ENCODE assay signal across 26 mouse cellular contexts in the genomic region with DNA sequence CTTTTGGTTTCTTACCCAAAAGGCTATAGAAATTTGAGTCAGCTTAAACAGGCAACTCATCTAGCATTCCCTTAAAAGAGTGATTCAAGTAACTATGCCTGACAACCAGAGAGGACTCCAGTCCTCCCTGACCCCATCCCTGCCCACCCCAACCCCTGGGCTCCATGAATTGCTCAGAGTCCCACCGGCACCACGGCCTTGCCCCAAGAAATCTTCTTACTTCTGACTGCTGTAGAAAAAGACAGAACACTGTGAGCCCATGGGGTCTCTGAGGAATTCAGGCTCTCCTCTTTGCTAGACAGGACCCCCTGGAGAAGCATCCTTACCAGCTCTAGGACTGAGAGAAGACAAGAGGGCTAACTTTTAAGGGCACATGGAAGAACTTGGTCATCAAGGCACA.
"Had no signal": no experiment of that assay in that cellular context is flagged by ENCODE, and none has a peak within 500 bp of the region (broad histone marks: within the 10 kb centered on the region; RNA-seq: fewer than 3 reads in every experiment).

No protein-coding gene starts in this region.

- H3K27ac ChIP-seq: embryonic facial prominence, embryonic 10.5 days; embryonic facial prominence, embryonic 12.5 days; embryonic facial prominence, embryonic 13.5 days; embryonic facial prominence, embryonic 15.5 days; forebrain, embryonic 10.5 days; forebrain, embryonic 12.5 days; forebrain, embryonic 13.5 days; forebrain, embryonic 15.5 days; gastrocnemius, adult 2 months; heart, adult 2 months had no signal

- H3K27me3 ChIP-seq: embryonic facial prominence, embryonic 12.5 days; embryonic facial prominence, embryonic 15.5 days; forebrain, embryonic 12.5 days; forebrain, embryonic 13.5 days; forebrain, embryonic 15.5 days had no signal

- H3K36me3 ChIP-seq: embryonic facial prominence, embryonic 10.5 days; embryonic facial prominence, embryonic 12.5 days; embryonic facial prominence, embryonic 13.5 days; embryonic facial prominence, embryonic 15.5 days; forebrain, embryonic 10.5 days; forebrain, embryonic 12.5 days; forebrain, embryonic 15.5 days had no signal

- DNase-seq: cerebellum, adult 2 months; cerebellum, adult 8-10 months; cerebellum, adult 9-10 months; cerebellum, adult 9-11 months; cerebellum, postnatal 10 days; cerebellum, postnatal 14 days; cerebellum, postnatal 25 days; cerebellum, postnatal 36 days; embryo, embryonic 11 days; forebrain, postnatal 0 days; gastrocnemius, adult 2 months; gastrocnemius, postnatal 10 days; gastrocnemius, postnatal 14 days; gastrocnemius, postnatal 25 days; gastrocnemius, postnatal 36 days; heart, adult 18-20 months; heart, adult 2 months had no signal

- H3K4me3 ChIP-seq: embryonic facial prominence, embryonic 10.5 days; embryonic facial prominence, embryonic 12.5 days; embryonic facial prominence, embryonic 13.5 days; embryonic facial prominence, embryonic 15.5 days; erythroblast, embryonic 14.5 days; forebrain, embryonic 10.5 days; forebrain, embryonic 12.5 days; forebrain, embryonic 13.5 days; forebrain, embryonic 15.5 days; gastrocnemius, adult 2 months; heart, adult 2 months had no signal

- H3K4me1 ChIP-seq: forebrain, embryonic 10.5 days; forebrain, embryonic 12.5 days; forebrain, embryonic 13.5 days; forebrain, embryonic 15.5 days had no signal

- H3K9me3 ChIP-seq: embryonic facial prominence, embryonic 10.5 days; embryonic facial prominence, embryonic 12.5 days; embryonic facial prominence, embryonic 13.5 days; embryonic facial prominence, embryonic 15.5 days; forebrain, embryonic 10.5 days; forebrain, embryonic 12.5 days; forebrain, embryonic 13.5 days; forebrain, embryonic 15.5 days had no signal
